Mouse (Mus musculus) testis, adult 2 months (tissue): Measurements from ENCODE around the gene Gtf2i. TPM values are rescaled to one million over a fixed set of nuclear protein-coding genes. Genes with fewer than 3 reads are reported as not detected.

Experiments used
- H3K27ac ChIP-seq: fragments of 200-500 bp; 2 replicates; pipeline ENCODE4 v1.5.1; 2012; ENCODE audit warnings: low read depth, low read length; ENCODE audit not compliant: control insufficient read depth, insufficient read depth
- H3K27me3 ChIP-seq: fragments of 200-500 bp; 2 replicates; pipeline ENCODE4 v1.6.1; 2012; ENCODE audit warnings: mild to moderate bottlenecking, low read length, moderate library complexity; ENCODE audit not compliant: control insufficient read depth, insufficient read depth
- H3K36me3 ChIP-seq: fragments of 200-500 bp; 2 replicates; pipeline ENCODE4 v1.6.1; 2012; ENCODE audit warnings: mild to moderate bottlenecking, low read length; ENCODE audit not compliant: control insufficient read depth, insufficient read depth
- H3K4me1 ChIP-seq: fragments of 200-500 bp; 2 replicates; pipeline ENCODE4 v1.6.1; 2012; ENCODE audit warnings: low read length; ENCODE audit not compliant: control insufficient read depth, insufficient read depth
- H3K4me3 ChIP-seq: fragments of 200-500 bp; 2 replicates; pipeline ENCODE4 v1.5.1; 2012; ENCODE audit warnings: low read depth, mild to moderate bottlenecking, low read length, moderate library complexity, mixed read lengths; ENCODE audit not compliant: control insufficient read depth
- CTCF ChIP-seq: fragments of 200-500 bp; IDR thresholded peaks from 2 replicates; pipeline ENCODE4 v1.5.1; 2012; ENCODE audit warnings: low read depth, mild to moderate bottlenecking, inconsistent platforms, low read length, moderate library complexity; ENCODE audit not compliant: control insufficient read depth, insufficient read depth, insufficient replicate concordance
- POLR2A ChIP-seq: fragments of 200-500 bp; IDR thresholded peaks from 2 replicates; pipeline ENCODE4 v1.6.1; 2012; ENCODE audit warnings: low read depth, mild to moderate bottlenecking, inconsistent platforms, low read length, moderate library complexity; ENCODE audit not compliant: control insufficient read depth
- polyA plus RNA-seq: library from polyadenylated mRNA; depleted of rRNA; stranded (reverse); fragments of >200 nt; gene quantifications from 2 replicates; pipeline ENCODE4 v1.2.3, GENCODE M21; 2012

Gtf2i gene
- polyA plus RNA-seq, 1 experiment: 79.9 TPM

- Histone ChIP-seq H3K27ac (no peak overlapping the region), H3K36me3 (no peaks in the 10 kb centered on the region), H3K27me3 (no peaks in the 10 kb centered on the region), H3K4me1 (peaks cover 3% of the 10 kb centered on the region; the same call in 1 of the 2 replicates), H3K4me3 (no peak overlapping the region)
- no peak for TF ChIP-seq POLR2A
- no peak for TF ChIP-seq CTCF
Measured at GRCm38 (mm10) chr5:134233244-134233651, 81.3 kb downstream of the Gtf2i start.

DNA sequence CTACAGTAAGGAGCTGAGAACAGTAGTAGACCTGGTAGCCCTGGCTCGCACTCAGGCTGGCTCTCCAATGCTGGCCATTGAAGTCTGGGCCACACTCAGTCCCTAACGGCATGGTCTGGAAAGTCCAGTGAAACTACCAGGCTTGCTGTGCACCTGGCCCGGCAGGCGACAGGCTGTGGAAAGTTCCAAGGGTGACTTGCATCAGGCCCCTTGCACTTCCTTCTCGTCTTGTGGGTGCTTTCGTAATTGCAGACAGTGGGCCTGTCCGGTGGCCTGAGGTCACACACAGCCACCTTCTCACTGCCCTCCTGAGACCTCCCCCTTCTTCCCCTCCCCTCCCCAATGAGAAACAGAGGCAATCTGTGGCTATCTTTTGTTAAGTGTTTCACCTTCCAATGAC is 82.0 kb downstream of the Gtf2i start:
- Histone ChIP-seq H3K36me3 (no peaks in the 10 kb centered on the region), H3K27me3 (no peaks in the 10 kb centered on the region), H3K27ac (no peak overlapping the region; the same call in 1 of the 2 replicates), H3K4me1 (peaks cover 6% of the 10 kb centered on the region), H3K4me3 (no peak overlapping the region)
- TF ChIP-seq POLR2A (no peak), CTCF (no peak)

GRCm38 (mm10) chr5:134232111-134232510 is 82.4 kb downstream of the Gtf2i start:
- Histone ChIP-seq H3K27ac (no peak overlapping the region), H3K36me3 (no peaks in the 10 kb centered on the region), H3K4me3 (no peak overlapping the region), H3K4me1 (peaks cover 6% of the 10 kb centered on the region), H3K27me3 (no peaks in the 10 kb centered on the region)
- TF ChIP-seq POLR2A (no peak), CTCF (no peak)

DNA sequence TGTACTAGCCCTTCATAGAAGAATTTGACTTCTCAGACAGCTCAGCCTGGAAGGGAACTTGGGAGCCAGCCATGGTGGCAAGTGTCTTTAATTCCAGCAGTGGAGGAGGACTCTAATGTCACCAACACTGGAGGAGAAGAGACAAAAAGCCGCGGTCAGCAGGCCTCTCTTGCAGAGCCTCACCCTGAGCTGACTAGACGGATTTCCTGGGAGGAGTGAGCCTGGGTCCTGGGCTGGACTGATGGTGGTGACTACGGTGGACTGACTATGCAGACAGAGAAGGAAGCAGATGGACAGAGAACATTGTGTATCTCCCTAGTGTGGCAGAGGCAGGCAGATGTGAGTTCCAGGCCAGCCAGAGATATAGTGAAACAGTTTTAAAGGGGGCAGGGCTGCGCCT is 83.2 kb downstream of the Gtf2i start:
- H3K4me1 ChIP-seq: peaks cover 8% of the 10 kb centered on the region
- H3K4me3 ChIP-seq: no peak overlapping the region
- H3K27me3 ChIP-seq: no peaks in the 10 kb centered on the region
- no peaks in the 10 kb centered on the region for H3K36me3 ChIP-seq
- H3K27ac ChIP-seq: no peak overlapping the region
- TF ChIP-seq CTCF (no peak), POLR2A (no peak)

DNA sequence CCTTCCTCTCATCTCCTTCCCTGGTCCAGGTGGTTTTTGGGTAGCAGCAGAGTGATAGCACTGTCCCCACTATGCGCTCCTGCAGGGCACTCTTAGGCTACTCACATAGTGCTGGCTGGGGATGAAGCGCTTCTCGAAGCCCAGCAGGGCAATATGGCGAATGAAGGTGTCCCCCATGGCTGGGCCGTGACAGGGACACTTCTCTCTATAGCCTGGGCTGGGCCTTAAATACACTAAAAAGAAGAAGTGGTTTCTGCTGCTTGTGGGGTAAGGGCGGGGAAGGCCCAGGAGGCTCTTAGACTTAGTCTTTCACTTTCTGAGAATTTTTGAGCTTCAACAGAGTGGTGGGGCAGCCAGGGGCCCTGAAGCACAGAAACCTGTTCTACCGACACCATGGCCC is 85.2 kb downstream of the Gtf2i start, which contains the start of gene Ncf1:
Gene Ncf1, minus strand, starts transcription at position 235 of the 400 bp plus-strand sequence.
- H3K36me3 ChIP-seq: no peaks in the 10 kb centered on the region
- no peak within 1 kb of the TSS for H3K4me3 ChIP-seq
- peaks cover 16% of the 10 kb centered on the region for H3K4me1 ChIP-seq
- TF ChIP-seq POLR2A: no peak
- TF ChIP-seq CTCF: no peak
- no peak within 1 kb of the TSS for H3K27ac ChIP-seq
- H3K27me3 ChIP-seq: no peaks in the 10 kb centered on the region

GRCm38 (mm10) chr5:134228249-134228638 is 86.3 kb downstream of the Gtf2i start:
- Histone ChIP-seq H3K27me3 (no peaks in the 10 kb centered on the region), H3K4me1 (peaks cover 16% of the 10 kb centered on the region), H3K36me3 (no peaks in the 10 kb centered on the region), H3K4me3 (no peak overlapping the region), H3K27ac (no peak overlapping the region)
- no peak for TF ChIP-seq CTCF
- TF ChIP-seq POLR2A: no peak

- Histone ChIP-seq H3K27me3 (no peaks in the 10 kb centered on the region), H3K27ac (no peak overlapping the region), H3K36me3 (no peaks in the 10 kb centered on the region), H3K4me3 (no peak overlapping the region), H3K4me1 (peaks cover 16% of the 10 kb centered on the region)
- TF ChIP-seq CTCF: no peak
Measured at GRCm38 (mm10) chr5:134227574-134228248, 86.8 kb downstream of the Gtf2i start.
